Mouse (Mus musculus) layer of hippocampus, adult 18-20 months (tissue): ENCODE results near the gene Pcdh8. TPM values are rescaled to one million over a fixed set of nuclear protein-coding genes. Genes with fewer than 3 reads are reported as not detected.

ENCODE experiments used
- DNase-seq, 2 experiments: peaks; one replicate each; pipeline ENCODE4 v3.0.0; 2022; ENCODE audit warnings: low spot score in 2 of 2
- long read RNA-seq: library from polyadenylated mRNA; stranded (forward); transcript quantifications from one replicate; pipeline ENCODE4 v2.0.0, GENCODE M21; 2021
- total RNA-seq, 2 experiments: library from RNA; stranded (reverse); gene quantifications; 2 replicates each; pipeline ENCODE4 v1.2.3; 2021

The Pcdh8 gene
- 10 to 100 TPM; 86.8 to 88.3 TPM for total RNA-seq
- long read RNA-seq, full-length matches to known transcripts = 239 of 246 reads
- long read RNA-seq, partial matches to known transcripts = 6 of 246 reads
- long read RNA-seq, other reads (novel, unspliced or antisense) = 1 of 246 reads

GRCm38 (mm10) chr14:79771094-79771535 lies at the start of gene Pcdh8:
Gene Pcdh8, minus strand, starts transcription at chr14:79771312.
- DNase-seq = peak; percentile 94 to 96

DNA sequence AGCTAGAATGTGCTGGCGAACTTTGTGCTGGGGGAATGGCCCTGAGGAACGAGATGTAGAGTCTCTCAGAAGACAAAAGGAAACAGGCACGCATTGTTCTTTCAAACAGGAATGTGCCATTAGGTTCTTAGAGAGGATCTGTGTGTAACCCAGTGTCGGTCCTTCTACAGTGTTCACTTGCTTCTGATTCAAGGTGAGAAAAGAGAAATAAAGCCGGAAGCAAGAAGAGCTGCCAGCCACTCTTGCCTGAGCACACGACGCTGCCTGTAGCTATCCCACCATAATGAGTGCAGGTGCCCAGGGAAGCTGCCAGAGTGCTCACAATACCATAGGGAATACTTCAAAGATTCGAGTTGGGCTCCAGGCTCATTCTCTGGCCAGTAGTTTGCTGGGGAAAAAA lies 43.6 kb upstream of the Pcdh8 start:
- no peak for DNase-seq

DNA sequence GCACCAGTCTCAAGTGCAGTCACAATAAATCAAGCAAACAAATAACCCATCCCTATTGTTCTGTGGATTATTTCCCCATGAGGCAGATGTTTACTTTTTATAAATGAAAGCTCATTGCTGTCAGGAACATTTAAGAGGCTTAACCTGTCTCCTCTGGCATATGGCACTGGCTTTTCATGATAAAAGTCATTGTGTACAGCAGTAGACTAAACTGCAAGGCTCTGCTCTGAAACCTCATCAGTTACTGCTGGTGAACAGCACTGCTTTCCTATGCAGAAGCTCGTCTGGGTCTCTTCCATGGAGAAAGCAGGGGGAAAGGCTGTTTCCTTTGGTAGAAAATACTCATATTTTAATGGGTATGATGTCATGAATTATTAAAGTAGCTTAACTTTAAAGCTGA lies 43.0 kb upstream of the Pcdh8 start:
- no peak for DNase-seq

- DNase-seq = peak; percentile 72 to 87
Observed at GRCm38 (mm10) chr14:79793179-79793578, 22.1 kb upstream of the Pcdh8 start.

- DNase-seq = no peak
Observed at GRCm38 (mm10) chr14:79789535-79789934, 18.4 kb upstream of the Pcdh8 start.

DNA sequence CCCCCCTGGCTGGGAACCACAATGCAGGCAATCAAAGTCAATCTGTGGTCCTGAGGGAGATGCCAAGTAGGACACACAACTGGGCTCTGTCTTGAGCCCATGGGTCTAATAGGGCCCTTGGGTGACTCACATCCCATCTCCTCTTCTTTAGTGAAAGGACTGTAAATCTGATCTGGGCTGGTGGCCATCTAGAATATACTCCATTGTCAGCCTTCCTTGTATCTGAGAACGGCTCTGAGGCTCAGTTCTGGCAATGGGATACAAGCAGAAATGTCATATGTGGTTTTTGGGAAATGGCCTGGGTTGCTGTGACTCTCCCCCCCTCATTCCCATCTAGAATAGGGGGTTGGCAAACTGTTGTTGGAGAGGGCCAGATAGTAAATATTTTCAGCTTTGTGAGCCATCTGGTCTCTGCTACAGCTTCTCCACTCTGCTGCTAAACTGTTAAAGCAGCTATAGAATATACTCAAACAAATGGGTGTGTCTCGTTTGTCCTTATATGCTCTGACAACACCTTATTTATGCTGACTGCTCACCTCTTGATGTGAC lies 17.6 kb upstream of the Pcdh8 start:
- peak in 1 of 2 experiments; percentile 17 for DNase-seq

GRCm38 (mm10) chr14:79787918-79788317 lies 16.8 kb upstream of the Pcdh8 start:
- no peak for DNase-seq

DNA sequence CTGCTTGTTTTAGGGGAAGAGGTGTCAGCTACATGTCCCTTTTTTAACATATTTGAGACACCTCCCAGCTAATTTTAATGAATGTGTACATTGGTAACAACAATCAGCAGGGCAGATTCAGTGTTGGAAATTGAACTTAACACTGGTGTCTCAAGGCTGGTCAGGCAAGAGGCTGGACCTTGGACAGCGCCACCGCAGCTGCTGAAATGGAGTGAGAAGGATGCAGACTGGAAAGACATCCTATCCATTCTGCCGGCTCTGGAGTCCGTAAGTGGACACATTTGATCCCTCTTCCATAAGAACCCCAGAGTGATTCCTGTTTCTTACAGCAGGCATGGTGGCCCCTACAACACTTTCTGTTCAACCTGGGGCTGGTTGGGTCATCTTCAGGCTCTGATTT lies 14.3 kb upstream of the Pcdh8 start:
- no peak for DNase-seq

- no peak for DNase-seq
Observed at GRCm38 (mm10) chr14:79780889-79781288, 9.8 kb upstream of the Pcdh8 start.

DNA sequence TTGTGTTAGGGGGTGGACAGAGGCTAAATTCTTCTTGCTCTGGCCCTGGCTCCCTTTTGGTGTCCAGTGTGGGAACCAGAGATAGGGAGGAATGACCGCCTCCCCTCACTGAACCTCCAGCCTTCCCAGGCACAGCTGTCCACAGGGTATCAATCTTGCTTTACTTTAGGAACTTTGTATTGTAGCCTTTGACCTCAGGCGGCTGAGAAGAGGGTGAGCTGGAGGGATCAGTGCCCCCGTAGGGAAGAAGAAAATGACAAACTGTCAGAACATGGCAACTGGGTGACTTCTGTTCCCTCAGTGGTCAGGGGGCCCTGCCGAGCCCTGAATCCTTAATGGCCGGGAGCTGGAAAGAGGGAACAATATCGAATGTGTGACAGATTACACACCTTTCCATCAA lies 9.2 kb upstream of the Pcdh8 start:
- no peak for DNase-seq

- no peak for DNase-seq
Observed at GRCm38 (mm10) chr14:79779841-79780240, 8.7 kb upstream of the Pcdh8 start.

- DNase-seq = peak in 1 of 2 experiments; percentile 43
Observed at GRCm38 (mm10) chr14:79773425-79774391, 2.6 kb upstream of the Pcdh8 start.

- DNase-seq = peak in 1 of 2 experiments; percentile 46
Observed at GRCm38 (mm10) chr14:79771802-79772511, 845 bp upstream of the Pcdh8 start.

- DNase-seq = peak; percentile 10 to 42
Observed at GRCm38 (mm10) chr14:79770306-79771093, 612 bp downstream of the Pcdh8 start.

GRCm38 (mm10) chr14:79769618-79770017 lies 1.5 kb downstream of the Pcdh8 start:
- peak; percentile 33 to 75 for DNase-seq

DNA sequence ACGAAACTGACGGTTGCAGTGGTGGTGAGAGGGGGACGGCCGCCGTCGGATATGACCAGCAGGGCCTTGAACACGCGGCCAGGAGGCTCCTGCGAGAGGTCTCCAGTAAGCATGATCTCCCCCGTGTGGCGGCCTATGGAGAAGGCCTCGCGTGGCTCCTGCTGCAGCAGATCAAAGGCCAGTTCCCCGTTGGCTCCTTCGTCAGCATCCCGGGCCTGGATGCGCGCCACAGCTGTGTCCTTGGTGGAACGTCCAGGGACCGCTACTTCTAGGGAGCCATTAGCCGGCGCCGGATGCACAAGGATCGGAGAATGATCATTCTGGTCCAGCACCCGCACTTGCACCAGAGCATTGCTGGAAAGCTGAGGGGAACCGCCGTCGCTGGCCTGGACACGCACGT lies 2.1 kb downstream of the Pcdh8 start:
- DNase-seq = peak; percentile 19 to 61

- DNase-seq = peak in 1 of 2 experiments; percentile 33
Observed at GRCm38 (mm10) chr14:79768076-79768830, 2.9 kb downstream of the Pcdh8 start.

DNA sequence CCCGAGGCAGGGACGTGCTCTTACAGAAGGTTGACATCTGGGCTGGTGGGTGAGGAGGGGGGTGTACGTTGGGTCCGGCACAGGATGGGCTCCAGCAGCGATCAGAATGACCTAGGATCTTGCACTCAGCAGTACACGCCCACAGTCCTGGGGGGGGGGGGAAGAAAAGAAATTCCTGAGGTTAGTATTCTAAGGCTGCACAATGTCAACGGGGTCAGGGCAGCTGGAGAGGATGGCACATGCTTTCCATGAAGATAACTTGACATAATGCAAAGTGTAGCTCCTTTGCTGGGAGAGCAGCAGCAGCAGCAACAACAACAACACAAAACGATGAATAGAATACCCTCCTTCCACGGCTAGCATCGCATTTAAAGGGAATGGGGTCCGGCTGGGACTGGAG lies 3.5 kb downstream of the Pcdh8 start:
- DNase-seq = no peak

- DNase-seq = peak; percentile 25 to 61
Observed at GRCm38 (mm10) chr14:79765196-79765765, 5.8 kb downstream of the Pcdh8 start.
